Mouse (Mus musculus): ENCODE measurements around the gene Cltb.
A peak's percentile ranks its signal among the peaks of the same experiment; 100 is the strongest.

DNA sequence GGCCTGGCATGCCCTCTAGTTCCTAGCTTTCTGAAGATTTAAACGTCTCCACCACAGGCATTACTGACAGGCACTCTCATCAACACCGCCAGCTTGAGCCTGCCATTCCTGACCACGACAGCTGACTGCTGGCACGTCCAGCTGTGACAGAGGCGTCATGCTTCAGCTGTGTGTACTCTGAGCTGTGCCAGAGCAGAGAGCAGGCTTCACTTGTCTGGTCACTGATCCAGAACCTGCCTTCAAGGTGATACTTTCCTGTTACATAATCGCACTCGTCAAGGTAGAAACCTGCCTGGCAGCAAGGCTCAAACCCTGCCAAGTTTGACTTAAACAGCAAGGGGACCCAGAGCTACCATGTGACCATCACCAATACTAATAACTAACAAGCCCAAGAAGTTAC is 48.6 kb downstream of the Cltb start:
- TF ChIP-seq CTCF (IDR thresholded peaks at IDR 0.05; ENCODE audit: control insufficient read depth, insufficient read depth, insufficient read length) (no peak), USF1 (IDR thresholded peaks at IDR 0.05; ENCODE audit: low read depth) (no peak), MYOG (IDR thresholded peaks at IDR 0.05; ENCODE audit: control insufficient read depth, extremely low read depth, insufficient read length) (no peak), MAX (IDR thresholded peaks at IDR 0.05) (no peak), CEBPB (IDR thresholded peaks at IDR 0.05; ENCODE audit: low read depth) (no peak), MYOD1 (IDR thresholded peaks at IDR 0.05; ENCODE audit: control insufficient read depth, insufficient read length, low read depth) (peak; percentile 33), FOSL1 (IDR thresholded peaks at IDR 0.05; ENCODE audit: insufficient read depth, low read length, poor library complexity, severe bottlenecking) (no peak)
